Mouse (Mus musculus) erythroid progenitor cell, adult 5-6 weeks (primary cell): ENCODE measurements around the gene Bach2. TPM values are rescaled to one million over a fixed set of nuclear protein-coding genes. Genes with fewer than 3 reads are reported as not detected.

ENCODE experiments used
- ATAC-seq: replicated peaks from 2 replicates; pipeline ENCODE4 v1.8.0; 2016; ENCODE audit warnings: moderate number of reproducible peaks, mild to moderate bottlenecking, moderate TSS enrichment, inconsistent platforms; ENCODE audit not compliant: poor library complexity, low FRiP score, severe bottlenecking
- total RNA-seq, 2 experiments: library from RNA; stranded (forward) in 1 of 2; stranded (reverse) in 1 of 2; fragments of 150-400 nt in 1 of 2; fragments of 186-747, 209-891 nt in 1 of 2; gene quantifications; 2 replicates each; pipeline versions ENCODE4 v1.2.3 to v1.2.4; 2015 to 2017; ENCODE audit warnings: low replicate concordance in 2 of 2

The Bach2 gene
- total RNA-seq, 2 experiments from 2014 or later = 2.1 to 14.7 TPM

DNA sequence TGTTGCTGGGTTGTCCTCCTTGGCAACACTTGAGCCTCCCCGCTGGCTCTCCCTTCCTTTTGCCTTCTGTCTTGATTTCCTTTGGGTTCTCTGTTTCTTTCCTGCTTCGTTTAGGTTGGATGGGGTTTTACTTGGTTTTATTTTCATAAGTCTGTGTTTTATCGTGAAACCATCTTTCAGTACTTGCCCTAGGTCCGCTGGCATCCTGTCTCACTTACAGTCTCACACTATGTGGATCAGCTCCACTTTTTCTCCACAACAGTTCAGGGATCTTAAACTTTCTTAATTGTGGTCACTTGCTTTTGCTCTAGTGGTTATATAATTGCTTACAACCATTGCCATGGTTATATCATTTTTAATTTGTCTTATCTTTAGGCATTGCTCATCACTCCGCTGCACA lies 109.1 kb downstream of the Bach2 start:
- no peak for ATAC-seq

DNA sequence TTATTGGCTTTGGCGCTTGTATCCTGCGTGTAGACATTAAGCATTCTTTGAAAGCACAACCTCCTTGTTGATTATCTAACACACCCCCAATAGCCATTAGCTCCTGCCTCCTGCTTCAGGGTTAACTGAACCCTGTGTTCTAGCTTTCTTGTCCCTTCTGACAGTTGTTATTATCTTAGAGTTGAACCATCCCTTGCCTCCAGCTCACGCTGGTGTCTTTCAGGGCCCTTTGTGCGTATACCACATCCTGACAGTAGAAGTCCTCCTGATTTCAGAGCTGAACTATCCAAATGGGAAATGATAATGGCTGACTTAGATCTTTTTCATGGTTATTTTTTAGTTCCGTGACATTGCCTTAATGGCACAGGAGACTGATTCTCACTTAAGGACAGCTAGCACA lies 110.8 kb downstream of the Bach2 start:
- no peak for ATAC-seq

GRCm38 (mm10) chr4:32351236-32351635 lies 112.6 kb downstream of the Bach2 start:
- ATAC-seq = no peak

DNA sequence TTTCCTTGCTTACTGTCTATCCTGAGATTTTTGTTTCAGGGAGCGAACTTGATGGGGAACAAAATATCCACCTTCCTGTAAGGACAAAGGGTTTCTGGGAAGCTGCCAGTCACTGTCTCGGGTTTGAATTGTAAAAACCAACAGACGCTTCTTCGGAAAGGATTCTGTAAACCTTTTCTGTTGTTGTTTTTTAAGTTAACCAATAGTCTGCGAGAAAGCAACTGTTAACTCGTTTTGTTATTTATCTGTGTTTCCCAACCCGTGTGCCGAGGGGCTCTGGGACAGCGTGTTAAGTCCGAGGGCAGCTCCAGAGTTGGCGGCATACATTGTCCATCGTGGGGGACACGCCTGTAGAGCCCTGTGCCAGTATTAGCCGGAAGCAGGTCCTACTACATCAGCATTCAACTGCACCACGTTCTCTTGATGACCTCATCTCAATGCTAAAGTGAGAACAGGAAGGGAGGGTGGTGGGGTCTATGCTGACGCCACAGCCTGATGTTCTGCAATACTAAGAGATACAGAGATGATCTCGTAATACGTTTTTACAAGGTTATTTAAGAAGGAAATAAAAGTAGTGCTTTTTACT lies 113.2 kb downstream of the Bach2 start:
- no peak for ATAC-seq

GRCm38 (mm10) chr4:32352442-32352841 lies 113.8 kb downstream of the Bach2 start:
- ATAC-seq = no peak

DNA sequence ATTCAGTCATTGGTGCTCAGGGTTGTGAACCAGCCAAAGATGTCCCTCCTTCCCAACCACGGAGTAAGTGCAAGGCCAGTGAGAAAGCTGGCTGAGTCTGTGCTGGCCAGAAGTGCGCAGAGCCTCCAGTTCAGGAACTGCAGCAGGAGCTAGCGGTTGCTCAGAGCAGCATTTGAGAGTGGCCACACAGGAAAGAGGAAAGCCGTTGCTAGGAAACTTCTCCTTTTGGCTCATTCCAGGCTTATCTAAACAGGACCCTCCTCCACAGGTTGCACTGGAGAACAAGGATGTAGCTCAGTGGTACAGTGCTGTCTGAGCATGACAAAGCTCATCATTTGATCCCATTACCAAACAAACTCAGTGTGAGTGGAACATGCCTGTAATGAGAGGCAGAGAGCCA lies 114.2 kb downstream of the Bach2 start:
- no peak for ATAC-seq

DNA sequence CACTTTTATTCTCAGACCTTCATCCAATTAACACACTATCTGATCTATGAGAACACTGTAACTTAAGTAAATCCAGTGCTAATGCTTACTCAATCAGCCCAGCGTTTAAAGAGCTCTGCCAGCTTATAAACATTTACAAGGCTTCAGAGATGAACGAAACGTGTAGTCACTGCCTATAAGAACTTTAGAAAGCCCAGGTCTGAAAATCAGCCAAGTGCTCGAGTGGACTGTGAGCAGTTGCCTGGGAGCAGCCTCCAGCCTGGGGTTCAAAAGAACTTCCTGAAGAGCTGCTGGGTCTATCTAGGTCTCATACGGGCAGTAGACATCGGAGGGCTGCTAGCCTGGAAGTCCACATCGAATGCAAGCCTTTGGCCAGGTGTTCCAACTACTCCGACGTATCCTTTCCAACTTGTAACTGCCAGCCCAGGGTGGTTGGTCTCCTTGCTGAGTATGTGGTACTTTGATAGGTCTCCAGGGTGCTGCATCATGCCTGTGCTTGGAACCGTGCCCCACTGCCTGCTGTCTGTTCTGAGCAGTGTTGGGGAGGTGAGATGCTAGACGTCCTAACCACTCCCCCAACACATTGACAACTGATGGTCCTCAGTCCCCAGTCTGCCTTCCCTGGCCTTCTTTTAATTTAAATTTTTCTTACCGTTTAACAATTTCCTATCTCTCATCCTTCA lies 117.5 kb downstream of the Bach2 start:
- no peak; the same call in 1 of the 2 replicates for ATAC-seq

- ATAC-seq = no peak
These were observed 119.5 kb downstream of the Bach2 start for GRCm38 (mm10) chr4:32357996-32358600.

DNA sequence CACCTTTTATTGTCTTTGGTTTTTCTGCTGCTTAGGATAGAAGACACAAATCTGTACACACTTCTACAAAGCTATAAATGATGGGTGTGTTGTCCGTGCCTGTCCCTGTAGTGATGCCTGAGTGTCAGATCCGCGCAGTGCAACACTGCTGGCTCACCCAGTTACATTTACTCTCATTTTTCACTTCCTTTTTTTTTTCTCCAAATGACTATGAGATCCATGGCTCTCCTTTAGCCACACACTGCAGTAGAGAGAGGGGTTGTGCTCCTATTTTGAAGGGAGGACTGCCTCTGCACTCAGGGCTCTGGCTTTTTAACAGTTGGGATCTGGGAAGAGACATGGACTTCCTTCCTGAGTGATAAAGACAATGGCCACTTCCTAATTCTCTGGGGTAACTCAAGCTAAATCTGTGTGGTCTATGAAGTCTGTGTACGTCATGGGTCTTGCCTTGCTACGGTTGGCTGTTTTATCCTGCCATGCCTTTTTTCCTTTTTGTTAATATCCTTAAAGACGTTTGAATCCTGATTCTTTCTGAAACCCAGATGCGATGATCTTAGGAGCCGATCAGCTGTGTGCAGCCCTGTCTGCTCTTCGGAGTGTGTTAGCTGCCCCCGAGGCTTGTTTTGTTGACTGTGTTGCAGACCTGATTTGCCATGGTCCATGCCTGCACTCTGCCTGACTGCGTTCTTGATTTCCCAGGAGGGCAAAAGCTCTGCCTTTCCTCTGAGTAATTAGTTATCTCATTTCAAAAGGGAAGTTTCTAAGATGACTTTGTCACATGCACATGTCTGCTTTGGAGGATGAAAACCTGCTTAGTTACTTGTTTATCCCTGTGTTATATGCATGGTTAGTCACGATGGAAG lies 120.2 kb downstream of the Bach2 start:
- ATAC-seq = no peak

- ATAC-seq = no peak
These were observed 121.0 kb downstream of the Bach2 start for GRCm38 (mm10) chr4:32359634-32360033.

DNA sequence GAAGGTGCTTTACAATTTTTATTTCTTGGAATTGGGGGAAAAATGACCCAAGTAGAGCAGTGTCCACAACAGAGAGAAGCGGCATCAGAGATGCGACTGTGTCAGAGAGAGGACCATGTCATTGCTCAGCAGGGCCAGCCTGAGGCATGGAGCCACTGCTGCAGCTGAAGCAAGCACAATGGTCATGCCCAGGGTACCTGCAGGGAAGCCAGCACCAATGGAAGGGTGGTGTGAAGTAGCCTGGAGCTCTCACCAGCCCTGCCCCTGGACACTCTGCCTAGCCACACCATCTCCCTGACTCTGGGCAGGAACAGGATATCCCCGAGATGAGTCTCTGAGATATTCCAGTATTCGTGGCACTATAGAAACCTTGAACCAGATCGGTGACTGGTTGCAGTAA lies 121.9 kb downstream of the Bach2 start:
- ATAC-seq = no peak

- no peak for ATAC-seq
These were observed 124.9 kb downstream of the Bach2 start for GRCm38 (mm10) chr4:32363488-32363984.

DNA sequence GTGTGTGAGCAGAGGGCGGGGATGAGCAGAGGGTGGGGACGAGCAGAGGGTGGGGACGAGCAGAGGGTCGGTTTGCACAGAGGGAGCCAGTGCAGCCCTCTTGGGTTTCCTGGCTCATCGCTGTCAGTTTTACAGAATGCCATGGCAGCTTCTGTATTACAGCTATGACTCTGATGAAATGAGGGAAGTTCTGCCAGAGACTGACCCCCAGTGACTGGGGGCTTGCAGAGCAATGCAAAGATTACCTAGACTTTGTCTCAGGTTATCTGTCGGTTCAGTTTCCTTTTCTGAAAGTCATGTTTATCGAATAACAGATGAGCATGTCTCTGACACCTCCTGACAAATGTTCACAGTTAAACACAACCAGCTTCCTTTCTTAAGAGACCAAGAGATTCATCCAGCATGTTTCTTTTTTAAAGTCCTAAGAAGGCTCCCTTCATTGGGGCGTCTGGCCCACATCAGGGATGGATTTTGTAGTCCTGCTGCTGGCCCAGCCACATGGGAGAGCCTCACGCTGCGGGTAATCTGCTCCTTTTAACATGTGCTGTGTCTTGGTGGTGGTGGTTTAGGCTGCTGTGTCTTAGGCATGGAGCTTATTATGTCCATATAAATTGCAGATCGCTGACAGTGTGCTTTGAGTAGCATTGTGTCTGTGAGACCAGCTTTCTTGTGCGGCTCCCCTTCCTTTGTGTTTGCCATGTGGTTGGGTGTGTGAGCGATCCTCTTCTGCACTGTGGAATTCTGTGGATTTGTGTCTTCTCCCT lies 126.7 kb downstream of the Bach2 start:
- no peak for ATAC-seq

DNA sequence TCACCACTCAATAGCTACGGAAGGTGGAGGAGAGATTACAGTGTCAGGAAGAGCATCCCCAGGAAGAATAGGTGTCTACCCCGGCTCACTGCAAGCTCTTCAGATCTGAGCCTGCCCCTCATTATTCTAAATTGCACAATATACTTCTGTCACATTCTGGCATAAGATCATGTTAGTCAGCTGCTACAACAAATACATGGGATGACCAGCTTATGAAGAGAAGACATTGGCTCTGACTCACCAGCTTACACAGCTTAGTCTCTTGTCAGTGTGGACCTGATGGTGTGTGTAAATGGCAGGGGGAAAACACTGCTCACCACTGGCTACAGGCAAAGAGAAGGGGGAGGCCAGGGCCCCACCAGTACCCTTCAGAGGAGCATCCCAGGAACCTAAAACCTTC lies 127.6 kb downstream of the Bach2 start:
- no peak; the same call in 1 of the 2 replicates for ATAC-seq

DNA sequence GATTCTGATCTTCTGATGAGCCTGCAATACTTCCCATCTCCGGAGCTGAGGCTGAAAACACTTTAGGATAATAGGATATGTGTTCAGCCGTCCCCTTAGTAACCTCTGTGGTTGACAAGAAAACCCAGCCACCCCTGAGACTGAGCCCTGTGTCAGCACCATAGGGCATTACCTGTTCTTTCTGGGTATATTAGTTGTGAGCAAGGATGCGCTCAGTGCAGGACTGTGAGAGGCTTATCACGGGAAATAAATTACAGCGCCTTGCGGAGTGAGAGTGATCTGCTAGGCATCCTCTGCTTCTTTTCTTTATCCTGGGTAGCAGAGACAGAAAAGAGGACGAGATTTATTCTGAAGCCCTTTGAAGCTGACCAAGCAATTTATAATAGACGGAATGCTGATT lies 129.7 kb downstream of the Bach2 start:
- ATAC-seq = no peak

DNA sequence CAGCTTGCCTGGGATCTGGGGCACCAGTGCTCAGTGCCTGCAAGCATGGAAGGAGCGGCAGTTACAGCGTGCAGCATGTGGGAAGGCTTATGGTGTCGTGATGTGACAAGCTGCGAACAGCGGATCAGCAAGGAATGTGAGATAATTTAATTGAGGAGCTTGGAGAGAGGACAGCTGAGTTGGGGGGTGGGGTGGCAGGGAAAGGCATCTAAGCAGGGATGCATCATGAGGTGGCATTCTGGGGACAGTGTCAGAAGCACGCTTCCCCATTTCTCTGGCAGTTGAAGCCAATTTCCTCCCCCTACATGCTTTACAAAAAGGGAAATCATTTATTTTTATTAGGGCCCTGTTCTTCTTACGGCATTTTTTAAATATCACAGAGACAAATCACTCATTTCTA lies 134.5 kb downstream of the Bach2 start:
- no peak for ATAC-seq

- no peak for ATAC-seq
These were observed 134.9 kb downstream of the Bach2 start for GRCm38 (mm10) chr4:32373527-32373926.

DNA sequence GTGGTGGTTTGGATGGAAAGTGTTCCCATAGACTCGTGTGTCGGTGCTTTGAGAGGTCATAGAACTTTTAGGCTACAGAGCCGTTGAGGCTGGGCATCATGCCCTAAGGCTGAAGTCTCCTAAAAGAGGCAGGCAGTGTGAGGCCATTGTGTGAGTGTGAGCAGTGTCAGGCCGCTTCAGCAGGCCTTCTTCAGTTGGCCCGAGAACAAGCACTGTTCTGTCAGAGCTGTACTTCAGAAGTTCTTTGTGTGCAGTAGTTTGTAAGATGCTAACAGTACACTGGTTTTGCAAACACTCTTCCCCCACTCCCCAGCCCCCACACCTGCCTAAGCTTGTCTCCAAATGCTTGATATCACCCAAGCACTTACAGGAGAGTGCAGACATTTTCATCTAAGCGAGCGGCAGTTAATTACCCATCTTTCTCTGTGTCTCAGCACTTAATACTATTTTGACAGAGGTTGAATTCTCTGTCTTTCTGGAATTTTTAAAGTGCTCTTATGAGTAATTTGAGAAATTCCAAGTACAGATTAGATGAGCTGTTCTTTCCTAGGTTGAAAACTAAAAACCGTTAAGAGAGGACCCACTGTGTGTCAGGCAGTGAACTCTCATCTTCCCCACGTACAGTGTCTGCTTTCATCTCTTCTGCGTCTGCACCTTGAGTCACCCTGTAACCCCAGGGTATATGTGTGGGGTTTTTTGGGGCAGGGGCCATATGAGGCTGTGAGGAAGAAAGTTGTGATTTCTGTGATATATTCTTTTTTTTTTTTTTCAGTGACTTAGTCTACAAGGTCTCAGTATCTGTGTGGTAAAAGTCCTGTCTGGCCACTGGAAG lies 136.4 kb downstream of the Bach2 start:
- no peak for ATAC-seq
